Mouse (Mus musculus): Measurements from ENCODE around the gene Lgals2.

Lgals2 gene

GRCm38 (mm10) chr15:78842371-78843163 is 12.8 kb downstream of the Lgals2 start, which contains the start of gene Cdc42ep1:
Gene Cdc42ep1, plus strand, starts transcription at chr15:78842624.
- peak; percentile 85 for DNase-seq

- no peak for DNase-seq
Measured at GRCm38 (mm10) chr15:78841161-78841790, 14.1 kb downstream of the Lgals2 start.

DNA sequence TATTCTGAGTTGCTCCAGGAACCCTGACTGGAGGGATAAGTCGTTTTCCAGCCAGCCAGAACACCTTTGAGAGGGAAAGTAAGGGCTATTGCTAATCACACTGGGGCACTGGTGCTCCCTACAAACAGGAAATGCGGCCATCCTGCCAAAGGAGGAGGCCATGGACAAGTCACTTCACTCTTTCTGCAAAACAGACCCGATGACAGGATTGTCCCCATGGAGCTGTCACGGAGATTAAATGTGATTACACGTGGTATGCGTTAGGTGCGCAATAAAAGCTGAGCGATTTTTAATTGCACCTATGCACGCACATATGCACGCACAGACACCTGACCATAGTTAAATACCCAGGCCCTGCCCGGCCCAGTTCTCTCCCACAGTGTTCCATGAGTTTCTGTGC is 14.6 kb downstream of the Lgals2 start:
- DNase-seq = no peak

- DNase-seq = peak; percentile 52
Measured at GRCm38 (mm10) chr15:78840241-78840640, 15.1 kb downstream of the Lgals2 start.

GRCm38 (mm10) chr15:78839744-78840143 is 15.6 kb downstream of the Lgals2 start:
- peak; percentile 65 for DNase-seq

DNA sequence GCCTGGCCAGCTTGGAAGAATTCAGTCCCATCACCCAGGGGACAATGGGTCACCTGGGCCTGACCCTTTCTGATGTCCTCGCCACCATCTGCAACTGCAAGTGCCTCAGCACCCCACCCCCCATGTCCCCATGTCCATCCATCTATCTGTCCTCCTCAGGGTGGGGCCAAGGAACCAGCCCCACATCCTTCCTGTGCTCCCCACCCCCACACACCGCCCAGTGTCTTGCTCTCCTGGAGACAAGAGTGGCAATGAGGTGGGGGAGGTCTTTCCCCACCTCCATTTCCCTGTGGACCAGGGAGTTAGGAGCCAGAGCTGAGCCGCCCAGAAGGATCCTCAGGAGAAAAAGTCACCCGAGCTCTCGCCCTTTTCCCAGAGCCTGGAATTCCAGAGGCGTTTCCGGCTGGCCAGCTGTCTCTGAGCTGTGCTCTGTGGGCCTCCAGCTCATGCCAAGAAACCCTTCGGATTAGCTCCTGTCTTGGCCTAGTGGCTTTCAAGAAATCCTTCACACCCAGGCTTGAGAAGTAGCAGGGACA is 19.2 kb downstream of the Lgals2 start:
- peak; percentile 87 for DNase-seq

DNA sequence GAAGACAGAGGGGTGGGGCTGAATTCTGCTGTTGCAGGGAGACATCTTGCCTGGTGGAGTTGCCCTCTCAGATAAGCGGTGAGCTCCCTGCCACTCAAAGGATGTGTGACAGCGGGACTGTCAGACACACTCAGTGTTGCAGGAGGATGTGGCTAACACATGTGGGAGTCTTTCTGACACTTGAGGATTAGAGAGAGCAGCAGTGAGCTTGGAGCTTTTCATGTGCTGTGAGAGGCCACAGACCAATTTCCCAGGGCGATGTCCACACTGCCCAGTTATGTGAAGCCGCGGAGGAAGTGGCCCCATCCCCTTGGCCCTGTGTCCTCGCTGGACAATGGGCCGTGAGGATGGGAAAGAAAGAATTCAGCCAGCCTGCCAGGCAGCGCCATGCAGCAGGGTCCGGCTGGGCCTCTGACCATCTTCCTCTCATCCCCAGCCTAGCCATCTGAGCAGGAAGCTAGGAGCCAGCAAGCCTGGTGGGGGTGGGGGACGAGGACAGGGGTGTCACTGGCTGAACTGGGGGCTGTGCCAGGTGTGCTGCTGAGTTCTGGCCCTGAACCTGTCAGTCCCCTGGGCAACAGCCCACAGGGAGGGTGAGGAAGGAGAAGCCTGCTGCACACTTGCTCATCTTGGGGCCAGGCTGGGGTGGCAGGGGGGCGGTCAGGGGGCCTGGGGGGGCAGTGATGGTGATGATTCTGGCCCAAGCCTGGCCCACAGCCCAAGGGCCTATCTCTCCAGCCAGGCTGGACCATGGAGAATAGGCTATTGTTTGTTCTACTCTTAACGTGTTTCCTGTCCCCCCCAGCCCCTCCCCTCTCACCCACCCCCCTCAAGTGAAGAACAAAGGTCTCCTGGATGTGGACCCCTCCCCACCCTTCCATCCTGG is 19.9 kb downstream of the Lgals2 start:
- DNase-seq = peak; percentile 84

- DNase-seq = peak; percentile 82
Measured at GRCm38 (mm10) chr15:78834233-78835005, 20.9 kb downstream of the Lgals2 start.

DNA sequence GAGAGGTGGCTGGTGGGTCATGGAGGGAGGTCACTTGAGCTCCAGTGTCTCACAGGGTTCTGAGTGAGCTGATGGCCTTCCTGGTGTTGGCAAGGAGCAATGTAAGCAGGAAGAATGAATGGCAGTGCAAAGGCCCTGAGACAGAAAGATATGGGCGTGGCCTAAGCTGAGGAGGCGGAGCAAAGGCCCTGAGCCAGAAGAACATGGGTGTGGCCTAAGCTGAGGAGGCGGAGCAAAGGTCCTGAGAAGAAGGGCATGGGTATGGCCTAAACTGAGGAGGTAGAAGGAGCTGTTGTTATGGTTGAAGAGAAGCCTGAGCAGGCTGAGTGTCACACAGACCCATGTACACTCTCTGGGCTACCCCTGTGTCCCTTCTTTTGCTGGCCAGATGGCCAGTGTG is 21.7 kb downstream of the Lgals2 start:
- peak; percentile 61 for DNase-seq

DNA sequence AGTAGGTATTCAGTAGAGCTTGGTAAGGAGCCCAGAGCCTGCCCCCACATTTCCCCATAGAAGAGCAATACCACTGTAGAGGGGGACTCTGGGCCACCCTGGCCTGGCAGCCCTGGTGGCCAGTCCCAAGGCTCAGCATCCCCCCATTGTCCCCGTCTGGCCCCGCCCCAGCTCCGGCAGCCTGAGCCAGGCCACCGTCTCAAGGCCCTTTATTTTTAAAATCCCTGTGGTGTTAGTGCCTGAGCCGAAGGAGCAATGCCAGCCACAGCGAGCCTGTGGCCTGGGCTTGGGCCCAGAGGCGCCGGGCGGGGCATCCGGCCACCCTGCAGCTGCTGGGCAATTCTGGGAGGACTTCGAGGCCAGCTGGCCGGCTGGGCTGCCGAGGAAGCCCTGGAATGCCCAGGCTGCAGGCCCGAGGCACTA is 22.6 kb downstream of the Lgals2 start:
- DNase-seq = peak; percentile 89

DNA sequence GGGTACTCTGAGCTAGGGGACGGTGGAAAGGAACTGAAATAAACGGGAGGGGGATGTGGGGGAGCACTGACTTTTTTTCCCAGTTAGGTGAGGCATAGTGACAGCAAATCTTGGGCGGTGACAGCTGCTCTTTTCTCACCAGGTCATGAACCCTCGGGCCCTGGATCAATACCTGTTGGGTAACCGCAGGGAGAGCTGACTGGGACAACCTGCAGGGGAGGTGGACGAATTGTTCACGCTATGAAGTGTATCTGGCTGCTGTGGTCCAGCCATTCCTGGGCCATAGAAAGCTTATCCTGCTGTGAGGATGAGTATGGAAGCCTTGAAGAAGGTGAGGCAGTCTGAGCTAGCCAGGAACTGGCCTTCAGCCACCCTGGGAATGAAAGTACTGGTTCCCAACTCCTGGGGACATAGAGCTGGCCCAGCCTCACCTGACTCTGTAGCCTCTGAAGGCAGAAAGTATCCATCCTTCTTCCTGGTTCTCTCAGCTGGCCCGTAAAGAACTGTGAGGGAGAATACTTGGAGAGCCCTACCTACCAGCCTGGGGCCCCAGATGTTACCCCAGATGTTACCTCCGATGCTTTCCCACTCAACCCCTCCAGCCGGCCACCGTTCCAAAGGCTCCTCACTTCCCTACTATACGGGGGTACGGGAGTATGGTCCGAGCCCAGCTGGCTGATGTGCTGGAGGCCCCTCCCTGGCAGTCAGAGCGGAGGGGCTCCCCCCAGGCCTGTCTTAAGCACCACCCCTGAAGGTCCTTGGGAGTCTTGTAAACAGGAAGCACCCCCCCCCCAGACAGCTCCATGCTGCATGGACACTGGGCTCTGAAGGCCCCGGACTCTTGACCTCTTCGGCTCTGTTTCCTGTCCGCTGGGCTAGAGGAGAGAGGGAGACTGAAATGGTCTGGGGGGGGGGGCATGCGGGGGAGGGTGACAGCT is 23.3 kb downstream of the Lgals2 start:
- DNase-seq = peak; percentile 90

GRCm38 (mm10) chr15:78830742-78831719 is 24.3 kb downstream of the Lgals2 start:
- DNase-seq = peak; percentile 47

GRCm38 (mm10) chr15:78829636-78830035 is 25.7 kb downstream of the Lgals2 start:
- DNase-seq = no peak

DNA sequence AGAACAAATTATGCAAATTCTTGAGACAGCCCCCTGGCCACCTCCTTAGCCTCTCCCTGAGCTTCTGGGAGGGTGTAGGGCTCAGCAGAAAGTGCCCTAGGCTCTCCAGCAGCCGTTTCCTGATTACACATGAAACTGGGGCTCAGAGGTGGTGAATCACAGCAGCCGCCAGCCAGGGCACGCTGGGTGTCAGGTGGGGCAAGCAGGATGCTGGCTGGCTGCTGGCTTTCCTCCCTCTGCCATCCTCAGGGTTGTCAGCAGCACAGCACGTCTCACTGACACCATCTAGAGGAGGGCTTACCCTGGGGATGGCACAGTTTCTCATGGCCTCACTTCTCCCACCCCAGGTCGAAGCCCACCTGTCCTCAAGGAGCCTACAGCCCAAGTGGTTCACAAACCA is 27.0 kb downstream of the Lgals2 start:
- DNase-seq = peak; percentile 38

DNA sequence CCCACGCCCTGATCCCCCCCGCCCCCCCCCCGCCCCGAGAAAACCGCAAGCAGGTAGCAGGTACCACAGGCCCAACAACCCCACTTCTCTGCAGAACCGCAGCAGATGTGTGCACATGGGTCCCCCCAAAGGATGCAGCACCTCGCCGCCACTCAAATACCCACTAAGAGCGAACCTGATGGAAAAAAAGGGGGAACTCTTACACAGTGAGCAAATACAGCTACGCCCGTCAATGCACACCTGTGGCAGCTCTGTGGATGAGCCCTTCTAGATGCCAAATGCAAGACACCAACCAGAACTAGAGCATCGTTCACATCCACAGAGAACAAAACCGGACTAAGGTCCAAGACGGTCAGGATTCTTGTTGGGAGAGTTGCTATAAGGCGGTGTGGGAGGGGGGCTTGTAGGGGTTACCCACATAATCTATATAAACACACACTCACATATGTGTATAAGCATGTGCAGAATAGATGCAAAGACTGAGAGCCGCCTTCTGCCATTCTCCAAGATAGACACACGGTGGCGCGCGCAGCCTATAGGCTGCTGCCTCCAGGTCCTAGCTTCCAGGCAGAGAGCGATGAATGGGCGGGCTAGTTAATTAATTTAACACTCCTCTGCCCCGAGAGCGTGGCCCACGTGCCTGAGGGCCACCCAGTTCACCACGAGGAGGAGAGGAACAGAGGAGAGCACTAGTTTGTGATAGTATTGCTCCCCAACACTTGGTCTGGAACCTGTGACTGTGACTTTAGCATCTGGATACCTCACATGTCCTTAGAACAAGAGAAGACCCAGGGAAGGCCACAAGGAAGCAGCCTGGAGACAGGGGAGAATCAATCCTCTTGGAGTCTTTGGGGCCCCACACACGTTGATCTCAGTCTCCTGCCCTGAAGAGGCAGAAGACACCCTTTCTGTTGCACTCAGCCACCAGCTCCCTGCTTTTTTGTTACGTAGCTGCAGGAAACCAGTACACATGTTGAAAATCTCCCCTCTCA is 28.8 kb downstream of the Lgals2 start:
- DNase-seq = peak; percentile 87

DNA sequence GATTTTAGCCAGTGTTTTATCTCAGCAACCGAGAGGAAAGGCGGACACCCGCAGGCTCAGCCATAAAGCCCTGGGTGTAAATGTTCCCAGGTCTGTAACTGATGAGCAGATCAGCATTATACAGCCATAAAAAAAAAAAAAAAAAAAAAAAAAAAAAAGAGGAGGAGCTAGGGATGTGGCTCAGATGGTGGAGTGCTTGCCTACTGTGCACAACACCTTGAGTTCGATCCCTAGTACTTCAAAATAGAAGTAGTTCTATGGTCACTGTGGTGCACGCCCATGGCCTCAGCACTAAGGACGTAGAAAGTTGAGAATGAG is 39.3 kb downstream of the Lgals2 start:
- DNase-seq = no peak

DNA sequence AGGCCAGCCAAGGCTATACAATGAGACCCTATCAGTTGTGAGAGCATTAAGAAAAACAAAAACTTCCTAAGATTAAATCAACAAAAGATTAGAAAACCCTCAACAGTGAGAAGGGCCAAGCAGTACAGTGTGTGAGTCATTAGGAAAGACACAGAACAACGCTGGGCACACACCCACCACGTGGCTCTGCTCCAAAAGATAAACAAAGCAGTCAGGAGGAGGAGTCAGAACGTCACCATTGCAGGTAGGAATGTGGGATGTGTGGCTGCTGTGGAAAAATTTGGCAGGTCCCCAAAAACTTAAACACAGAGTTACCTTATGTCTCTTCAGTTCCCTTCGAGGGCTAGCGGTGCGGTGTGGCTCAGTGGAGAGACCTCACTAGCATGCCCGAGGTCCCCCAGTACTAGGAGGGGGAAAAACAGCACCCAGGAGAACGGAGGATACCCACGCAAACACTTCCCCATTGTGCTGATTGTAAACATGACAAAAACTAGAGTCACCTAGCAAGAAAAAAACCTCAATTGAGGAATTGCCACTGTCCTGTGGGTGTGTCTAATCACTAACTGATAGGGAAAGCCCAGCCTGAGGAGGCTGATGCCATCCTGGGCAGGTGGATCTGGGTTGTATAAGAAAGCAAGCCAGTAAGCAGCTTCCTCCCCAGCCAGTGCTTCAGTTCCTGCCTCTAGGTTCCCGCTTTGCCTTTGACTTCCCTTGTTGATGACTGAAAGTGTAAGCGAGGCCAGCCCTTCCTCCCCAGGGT is 39.8 kb downstream of the Lgals2 start:
- DNase-seq = no peak

DNA sequence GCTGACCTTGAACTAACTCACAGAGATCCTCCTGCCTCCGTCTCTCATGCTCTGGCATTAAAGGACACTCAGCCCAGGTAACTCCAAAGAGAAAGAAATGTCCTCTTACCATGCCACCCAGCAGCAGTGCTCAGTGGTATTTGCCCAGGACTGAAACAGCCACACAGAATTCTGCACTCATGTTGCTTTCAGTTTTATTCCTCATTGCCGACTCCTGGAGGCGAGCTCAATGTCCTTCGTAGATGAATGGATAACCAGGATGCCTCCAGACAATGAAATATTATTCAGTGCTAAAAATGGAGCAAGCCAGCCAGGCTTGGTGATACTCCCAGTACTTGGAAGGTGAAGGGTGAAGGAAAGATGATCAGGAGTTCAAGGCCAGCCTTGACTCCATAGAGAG is 41.7 kb downstream of the Lgals2 start:
- DNase-seq = no peak

All from kidney, postnatal 10 days (tissue).